Mouse (Mus musculus): Measurements from ENCODE around the gene Tspan7. TPM values are rescaled to one million over a fixed set of nuclear protein-coding genes. Genes with fewer than 3 reads are reported as not detected.

Gene Tspan7
- total and polyA plus RNA-seq, 3 experiments = not detected

- Histone ChIP-seq H3K9ac (ENCODE audit: control insufficient read depth, low read depth, low read length, poor library complexity, severe bottlenecking) (no peak overlapping the region), H3K9me3 (replicated peaks; ENCODE audit: insufficient read depth, low read length) (no peaks in the 10 kb centered on the region), H3K27ac (ENCODE audit: control insufficient read depth, low read depth, low read length) (no peak overlapping the region), H3K36me3 (ENCODE audit: control insufficient read depth in 1 of 2, insufficient read depth in 2 of 2, low read length in 2 of 2) (no peaks in the 10 kb centered on the region), H3K4me3 (ENCODE audit: control insufficient read depth in 1 of 2, insufficient read depth in 1 of 2, low read depth in 2 of 2, low read length in 2 of 2) (no peak overlapping the region), H3K27me3 (ENCODE audit: control insufficient read depth in 1 of 2, insufficient read depth in 2 of 2, low read length in 2 of 2) (no peaks in the 10 kb centered on the region), H3K4me1 (ENCODE audit: control insufficient read depth in 1 of 2, insufficient read depth in 2 of 2, low read length in 2 of 2) (no peaks in the 10 kb centered on the region), H3K79me2 (ENCODE audit: control insufficient read depth, insufficient read depth, low read length, poor library complexity) (no peaks in the 10 kb centered on the region)
- TF ChIP-seq TAL1 (IDR thresholded peaks at IDR 0.05; ENCODE audit: low read length) (no peak), MAX (IDR thresholded peaks at IDR 0.05; ENCODE audit: low read length) (no peak), CHD1 (IDR thresholded peaks at IDR 0.05; ENCODE audit: low read depth, low read length) (no peak), HCFC1 (IDR thresholded peaks at IDR 0.05; ENCODE audit: low read depth, low read length) (no peak), TBP (IDR thresholded peaks at IDR 0.05; ENCODE audit: low read depth, low read length) (no peak), ZKSCAN1 (IDR thresholded peaks at IDR 0.05; ENCODE audit: low read depth, low read length) (no peak), ELF1 (IDR thresholded peaks at IDR 0.05; ENCODE audit: low read depth, low read length) (no peak), NRF1 (IDR thresholded peaks at IDR 0.05; ENCODE audit: insufficient read depth, low read depth, low read length, poor library complexity, severe bottlenecking) (no peak), UBTF (IDR thresholded peaks at IDR 0.05; ENCODE audit: borderline replicate concordance, insufficient read depth, low read depth, low read length) (no peak), EP300 (IDR thresholded peaks at IDR 0.05; ENCODE audit: low read depth in 1 of 2, low read length in 2 of 2) (no peak)
- DNase-seq (ENCODE audit: low read depth, low spot score) = no peak
These were observed 29.5 kb downstream of the Tspan7 start for GRCm38 (mm10) chrX:10514417-10514816.

GRCm38 (mm10) chrX:10514971-10515370, 30.0 kb downstream of the Tspan7 start:
- TF ChIP-seq HCFC1 (IDR thresholded peaks at IDR 0.05; ENCODE audit: low read depth, low read length) (no peak), NRF1 (IDR thresholded peaks at IDR 0.05; ENCODE audit: insufficient read depth, low read depth, low read length, poor library complexity, severe bottlenecking) (no peak), RAD21 (IDR thresholded peaks at IDR 0.05; ENCODE audit: low read depth, low read length) (no peak), TCF12 (IDR thresholded peaks at IDR 0.05; ENCODE audit: low read depth, low read length) (no peak), MEF2A (IDR thresholded peaks at IDR 0.05; ENCODE audit: extremely low read depth, insufficient replicate concordance, low read depth, low read length, poor library complexity, severe bottlenecking) (no peak), E2F4 (IDR thresholded peaks at IDR 0.05; ENCODE audit: borderline replicate concordance, low read depth, low read length) (no peak), MXI1 (IDR thresholded peaks at IDR 0.05; ENCODE audit: low read depth, low read length) (no peak), ELF1 (IDR thresholded peaks at IDR 0.05; ENCODE audit: low read depth, low read length) (no peak)
- Histone ChIP-seq H3K27ac (ENCODE audit: control insufficient read depth, low read depth, low read length) (no peak overlapping the region), H3K9ac (ENCODE audit: control insufficient read depth, low read depth, low read length, poor library complexity, severe bottlenecking) (no peak overlapping the region), H3K4me3 (ENCODE audit: control insufficient read depth in 1 of 2, insufficient read depth in 1 of 2, low read depth in 2 of 2, low read length in 2 of 2) (no peak overlapping the region), H3K36me3 (ENCODE audit: control insufficient read depth in 1 of 2, insufficient read depth in 2 of 2, low read length in 2 of 2) (no peaks in the 10 kb centered on the region), H3K4me1 (ENCODE audit: control insufficient read depth in 1 of 2, insufficient read depth in 2 of 2, low read length in 2 of 2) (no peaks in the 10 kb centered on the region), H3K9me3 (replicated peaks; ENCODE audit: insufficient read depth, low read length) (no peaks in the 10 kb centered on the region), H3K27me3 (ENCODE audit: control insufficient read depth in 1 of 2, insufficient read depth in 2 of 2, low read length in 2 of 2) (no peaks in the 10 kb centered on the region), H3K79me2 (ENCODE audit: control insufficient read depth, insufficient read depth, low read length, poor library complexity) (no peaks in the 10 kb centered on the region)
- DNase-seq (ENCODE audit: low read depth, low spot score) = no peak
